Mouse (Mus musculus): ENCODE results near the gene Olfr316. TPM values are rescaled to one million over a fixed set of nuclear protein-coding genes. Genes with fewer than 3 reads are reported as not detected.

Gene Olfr316
- total RNA-seq, 2 experiments from 2014 or later, result not detected

GRCm38 (mm10) chr11:58803871-58804270, 51.3 kb downstream of the Olfr316 start:
- intact Hi-C loops (cut with DNase I), result no loop called here
- DNase-seq, result no peak

GRCm38 (mm10) chr11:58804393-58804792, 51.9 kb downstream of the Olfr316 start:
- DNase-seq, result no peak
- intact Hi-C loops (cut with DNase I), result no loop called here

Other genes with a start within 250 kb of the Olfr316 start
- not detected for gene Olfr330, start 217.9 kb upstream of the Olfr316 start, total RNA-seq (2021)
- not detected for gene Olfr329-ps, start 206.3 kb upstream of the Olfr316 start, total RNA-seq (2021)
- not detected for gene Olfr328, start 197.1 kb upstream of the Olfr316 start, total RNA-seq (2021)
- under 1 TPM in 1 of 2 experiments, not detected in 1; 0.17 TPM for gene Olfr224, start 182.2 kb upstream of the Olfr316 start, total RNA-seq (2021)
- gene Olfr325, start 175.0 kb upstream of the Olfr316 start, total RNA-seq (2021), result not detected
- not detected for gene Olfr324, start 157.6 kb upstream of the Olfr316 start, total RNA-seq (2021)
- 10 to 100 TPM in 1 of 2 experiments, 1 to 10 TPM in 1; 7.7 to 15.5 TPM for gene 2210407C18Rik, start 136.7 kb upstream of the Olfr316 start, total RNA-seq (2021)
- gene Olfr323, start 122.2 kb upstream of the Olfr316 start, total RNA-seq (2021), result not detected
- not detected for gene Trim58, start 112.3 kb upstream of the Olfr316 start, total RNA-seq (2021)
- gene Olfr322, start 94.0 kb upstream of the Olfr316 start, total RNA-seq (2021), result not detected
- gene Olfr320, start 71.6 kb upstream of the Olfr316 start, total RNA-seq (2021), result not detected
- gene Olfr319, start 53.6 kb upstream of the Olfr316 start, total RNA-seq (2021), result not detected
- gene Olfr318, start 28.7 kb upstream of the Olfr316 start, total RNA-seq (2021), result not detected
- not detected for gene Olfr317, start 13.5 kb upstream of the Olfr316 start, total RNA-seq (2021)
- not detected for gene Olfr315, start 20.5 kb downstream of the Olfr316 start, total RNA-seq (2021)
- gene Olfr314, start 30.2 kb downstream of the Olfr316 start, total RNA-seq (2021), result not detected
- gene Fam183b, start 49.2 kb downstream of the Olfr316 start, total RNA-seq (2021), result not detected
- gene Olfr313, start 62.3 kb downstream of the Olfr316 start, total RNA-seq (2021), result not detected
- not detected for gene Olfr312, start 76.5 kb downstream of the Olfr316 start, total RNA-seq (2021)
- not detected for gene Olfr311, start 86.5 kb downstream of the Olfr316 start, total RNA-seq (2021)
- gene Gm12258, start 94.4 kb downstream of the Olfr316 start, total RNA-seq (2021), result 1 to 10 TPM; 1.5 to 2.5 TPM
- 1 to 10 TPM; 1.6 to 2.0 TPM for gene 2810021J22Rik, start 114.5 kb downstream of the Olfr316 start, total RNA-seq (2021)
- 1 to 10 TPM; 3.4 to 3.7 TPM for gene Zfp39, start 151.5 kb downstream of the Olfr316 start, total RNA-seq (2021)
- not detected for gene Btnl10, start 165.2 kb downstream of the Olfr316 start, total RNA-seq (2021)
- 100 to 1,000 TPM; 160 to 167 TPM for gene Rnf187, start 186.2 kb downstream of the Olfr316 start, total RNA-seq (2021)
- gene Hist3h2ba, start 196.2 kb downstream of the Olfr316 start, total RNA-seq (2021), result 1 to 10 TPM; 2.2 to 2.5 TPM
- 10 to 100 TPM; 15.3 to 17.6 TPM for gene Hist3h2a, start 202.0 kb downstream of the Olfr316 start, total RNA-seq (2021)
- gene Trim17, start 202.0 kb downstream of the Olfr316 start, total RNA-seq (2021), result under 1 TPM; 0.11 to 0.16 TPM
- 10 to 100 TPM; 14.5 TPM for gene Trim11, start 225.4 kb downstream of the Olfr316 start, total RNA-seq (2021)

All from heart, postnatal 36 days (tissue).